Mouse (Mus musculus) duodenum, adult 2 months (tissue): ENCODE measurements around the gene Bcan. TPM values are rescaled to one million over a fixed set of nuclear protein-coding genes. Genes with fewer than 3 reads are reported as not detected.

ENCODE experiments used
- polyA plus RNA-seq: library from polyadenylated mRNA; depleted of rRNA; stranded (reverse); fragments of >200 nt; gene quantifications from 2 replicates; pipeline ENCODE4 v1.2.3, GENCODE M21; 2012; ENCODE audit warnings: low replicate concordance; rRNA removed

The Bcan gene
- polyA plus RNA-seq = 0.07 and 1.2 TPM in 2 replicates

DNA sequence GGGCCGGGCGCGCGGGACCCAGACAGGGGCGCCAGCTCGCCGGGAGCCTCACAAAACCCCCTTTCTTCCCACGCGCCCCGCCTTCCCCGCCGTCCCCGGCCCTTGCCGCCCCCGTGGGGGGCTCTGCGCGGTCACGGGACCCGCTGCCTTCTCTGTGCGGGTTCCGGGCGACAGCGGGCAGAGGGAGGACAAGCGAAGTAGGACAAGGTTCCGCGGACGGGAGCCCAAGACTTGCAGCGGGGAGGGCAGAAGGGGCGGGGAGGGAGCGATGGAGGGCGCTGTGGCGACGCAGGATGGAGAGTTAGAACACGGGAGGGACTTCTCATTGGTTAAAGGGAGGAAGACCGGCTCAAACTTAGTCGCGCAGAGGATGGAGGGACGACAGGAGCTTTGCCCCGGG lies at the start of gene Bcan:
TSS of gene Bcan (minus strand) at position 50 of the 400 bp plus-strand sequence.

GRCm38 (mm10) chr3:88042661-88043421 lies 42.8 kb upstream of the Bcan start, which contains the start of gene Gpatch4:
TSS of gene Gpatch4 (plus strand) at chr3:88043108.

DNA sequence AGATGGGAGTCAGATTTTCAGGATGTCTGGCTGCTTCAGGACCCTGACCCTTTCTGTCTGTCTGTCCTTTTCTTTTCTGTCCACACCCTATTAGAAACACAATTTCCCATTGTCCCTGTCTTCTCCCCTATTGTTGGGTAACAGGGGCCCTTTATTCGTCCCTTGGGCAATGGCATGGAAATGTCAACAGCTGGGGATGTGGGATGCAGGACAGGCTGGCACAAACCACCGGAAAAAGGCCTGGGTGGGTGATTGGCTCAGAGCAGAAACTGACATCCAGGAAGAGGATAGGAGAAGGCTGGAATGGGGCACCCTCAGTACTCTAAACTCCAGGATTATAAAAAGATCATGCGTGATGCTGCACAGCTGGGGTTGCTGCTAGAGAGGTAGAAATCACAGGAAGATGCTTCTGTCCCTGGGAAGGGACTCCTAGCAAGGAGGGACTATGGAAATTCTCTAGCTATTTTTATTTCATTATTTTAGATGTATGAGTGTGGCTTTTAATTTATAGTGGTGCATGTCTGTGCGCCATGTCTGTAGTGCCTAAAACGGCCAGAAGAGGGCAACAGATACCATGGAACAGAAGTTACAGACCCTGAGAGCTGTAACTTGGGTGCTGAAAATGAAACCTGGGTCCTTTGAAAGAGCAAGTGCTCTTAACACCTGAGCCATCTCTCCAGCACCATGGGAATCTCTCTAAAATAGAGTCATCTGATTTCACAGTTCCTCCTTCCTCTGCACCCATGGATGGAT lies 27.6 kb upstream of the Bcan start, which contains the start of gene Hapln2:
TSS of gene Hapln2 (minus strand) at position 150 of the 753 bp plus-strand sequence.

DNA sequence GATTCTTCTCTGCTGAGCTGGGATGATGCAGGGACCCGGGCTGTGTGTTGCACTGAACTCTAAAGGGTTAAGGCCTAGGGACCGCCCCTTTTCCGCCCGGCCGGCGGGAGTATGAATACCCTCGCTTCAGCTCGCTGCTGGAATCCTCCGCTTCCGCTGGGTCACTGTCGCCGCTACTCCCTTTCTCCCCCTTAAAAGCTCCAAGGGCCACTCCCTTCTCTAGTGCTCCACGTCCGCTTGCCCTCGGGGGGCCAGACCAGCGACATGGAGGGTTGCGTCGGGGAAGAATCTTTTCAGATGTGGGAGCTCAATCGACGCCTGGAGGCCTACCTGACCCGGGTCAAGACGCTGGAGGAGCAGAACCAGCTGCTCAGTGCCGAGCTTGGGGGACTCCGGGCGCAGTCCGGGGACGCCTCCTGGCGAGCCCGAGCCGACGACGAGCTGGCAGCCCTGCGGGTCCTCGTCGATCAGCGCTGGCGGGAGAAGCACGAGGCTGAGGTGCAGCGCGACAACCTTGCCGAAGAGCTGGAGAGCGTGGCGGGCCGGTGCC lies 29.0 kb downstream of the Bcan start, which contains the start of gene Nes:
TSS of gene Nes (plus strand) at position 140 of the 550 bp plus-strand sequence.

GRCm38 (mm10) chr3:87948378-87949265 lies 51.4 kb downstream of the Bcan start, which contains the start of gene Crabp2:
TSS of gene Crabp2 (plus strand) at chr3:87948666.

Other genes starting within 250 kb of the Bcan start
- 0.06 and 0.26 TPM in 2 replicates for gene Ntrk1, start 205.1 kb downstream of the Bcan start, polyA plus RNA-seq
- gene Insrr, start 203.3 kb downstream of the Bcan start, polyA plus RNA-seq = 1.4 and 2.1 TPM in 2 replicates
- gene Pear1, start 175.9 kb downstream of the Bcan start, polyA plus RNA-seq = 13.9 and 17.0 TPM in 2 replicates
- 1.4 and 3.9 TPM in 2 replicates for gene Sh2d2a, start 153.5 kb downstream of the Bcan start, polyA plus RNA-seq
- 18.8 and 23.7 TPM in 2 replicates for gene Prcc, start 114.6 kb downstream of the Bcan start, polyA plus RNA-seq
- 30.8 and 34.4 TPM in 2 replicates for gene Hdgf, start 93.9 kb downstream of the Bcan start, polyA plus RNA-seq
- gene Mrpl24, start 80.7 kb downstream of the Bcan start, polyA plus RNA-seq = 15.5 and 17.3 TPM in 2 replicates
- gene Isg20l2, start 69.9 kb downstream of the Bcan start, polyA plus RNA-seq = 5.5 and 7.1 TPM in 2 replicates
- 21.3 and 22.0 TPM in 2 replicates for gene Rrnad1, start 69.5 kb downstream of the Bcan start, polyA plus RNA-seq
- not detected in 2 replicates for gene Crabp2, start 51.6 kb downstream of the Bcan start, polyA plus RNA-seq
- gene Nes, start 29.2 kb downstream of the Bcan start, polyA plus RNA-seq = 1.4 and 1.7 TPM in 2 replicates
- not detected in 2 replicates for gene Hapln2, start 27.4 kb upstream of the Bcan start, polyA plus RNA-seq
- 1.3 and 2.0 TPM in 2 replicates for gene Gpatch4, start 42.9 kb upstream of the Bcan start, polyA plus RNA-seq
- gene Naxe, start 58.3 kb upstream of the Bcan start, polyA plus RNA-seq = 38.0 and 41.8 TPM in 2 replicates
- gene Ttc24, start 78.1 kb upstream of the Bcan start, polyA plus RNA-seq = not detected in 2 replicates
- gene Iqgap3, start 81.7 kb upstream of the Bcan start, polyA plus RNA-seq = 9.2 and 13.0 TPM in 2 replicates
- gene Mef2d, start 142.1 kb upstream of the Bcan start, polyA plus RNA-seq = 58.2 and 67.0 TPM in 2 replicates